Mouse (Mus musculus): Measurements from ENCODE around the gene H2al1g.
"Not testable (repeated sequence)": the region's sequence is repeated elsewhere in the genome, so short reads cannot be mapped to it uniquely, and the experiment has no call there.

DNA sequence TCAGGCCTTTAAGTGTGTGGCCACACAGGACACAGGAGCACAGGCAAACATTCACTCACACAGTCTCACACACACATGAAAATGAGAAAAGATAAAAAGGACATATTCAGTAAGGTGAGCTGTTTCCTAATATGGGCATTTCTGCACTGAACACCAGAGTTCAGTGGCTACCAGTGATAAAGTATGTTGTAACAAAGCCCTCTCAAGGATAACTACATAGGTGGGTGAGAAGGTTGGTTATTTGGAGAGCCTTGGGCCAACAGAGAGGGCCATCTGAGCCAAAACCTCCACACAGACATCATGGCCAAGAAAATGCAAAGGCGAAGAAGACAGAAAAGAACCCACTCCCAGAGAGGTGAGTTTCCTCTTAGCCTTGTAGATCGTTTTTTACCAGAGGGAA, 9.5 kb downstream of the H2al1g start, which contains the start of gene H2al1j:
- not testable (repeated sequence) for TF ChIP-seq GATA1, TAL1 (IDR thresholded peaks at IDR 0.05; ENCODE audit: low read length)
